Mouse (Mus musculus): ENCODE results near the gene Eri3. TPM values are rescaled to one million over a fixed set of nuclear protein-coding genes. Genes with fewer than 3 reads are reported as not detected.

The Eri3 gene
- total RNA-seq, 1 experiment, result 36.0 TPM

DNA sequence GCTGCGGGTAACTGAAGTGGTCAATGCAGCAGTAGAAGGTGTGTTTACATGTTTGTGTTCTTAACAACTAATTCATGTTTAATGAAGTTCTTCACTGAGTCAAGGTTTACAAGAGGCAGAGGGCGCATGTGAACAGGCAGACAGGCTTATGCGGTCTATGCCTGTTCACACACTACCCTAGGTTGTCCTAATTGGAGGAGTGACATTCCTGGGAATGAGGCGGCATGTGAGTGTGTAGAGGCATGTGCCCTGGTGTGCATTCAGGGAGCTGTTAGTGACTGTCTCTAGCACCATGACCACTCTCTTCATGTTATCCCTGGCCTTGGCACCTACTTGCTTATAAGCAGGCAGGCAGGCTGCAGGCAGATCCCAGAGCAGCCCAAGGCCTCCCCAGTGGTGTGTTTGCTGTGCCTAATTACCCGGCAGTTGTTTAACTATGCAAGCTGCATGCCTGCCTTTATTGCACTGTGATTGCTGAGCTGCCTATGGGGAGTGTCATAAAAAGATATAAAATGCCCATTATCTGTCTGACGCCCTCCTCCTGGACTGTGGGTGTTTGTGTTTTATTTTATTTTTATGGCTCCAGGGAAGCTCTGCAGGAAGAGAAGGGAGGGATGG lies 80.0 kb downstream of the Eri3 start:
- H3K4me1 ChIP-seq (ENCODE audit: control insufficient read depth in 2 of 2, insufficient read depth in 2 of 2, low read length in 2 of 2, poor library complexity in 1 of 2), result no peaks in the 10 kb centered on the region
- no peak for DNase-seq (ENCODE audit: low read depth, low spot score)
- no peak overlapping the region for H3K27ac ChIP-seq (ENCODE audit: insufficient read depth, low read depth, low read length, poor library complexity, severe bottlenecking)
- no peak overlapping the region for H3K9ac ChIP-seq (ENCODE audit: insufficient read depth, low read depth, low read length, poor library complexity, severe bottlenecking)
- no peak for TF ChIP-seq MAFK (IDR thresholded peaks at IDR 0.05; ENCODE audit: insufficient read depth, low read depth, low read length)
- no peak for TF ChIP-seq CHD2 (IDR thresholded peaks at IDR 0.05; ENCODE audit: low read depth, low read length)
- TF ChIP-seq HCFC1 (IDR thresholded peaks at IDR 0.05; ENCODE audit: borderline replicate concordance, insufficient read depth, low read length), result no peak
- TF ChIP-seq ZC3H11A (IDR thresholded peaks at IDR 0.05; ENCODE audit: borderline replicate concordance, low read depth, low read length), result no peak
- TF ChIP-seq ZNF384 (IDR thresholded peaks at IDR 0.05; ENCODE audit: low read depth, low read length), result no peak
- no peaks in the 10 kb centered on the region for H3K9me3 ChIP-seq (ENCODE audit: control insufficient read depth, insufficient read depth, low read depth, low read length)
- in situ Hi-C loops (cut with MboI; ENCODE audit: low sequenced_read_pairs in 2 of 2, unreplicated experiment in 2 of 2), result no loop called here
- H3K36me3 ChIP-seq (ENCODE audit: control insufficient read depth, insufficient read depth, low read length, poor library complexity, severe bottlenecking), result peaks cover 2% of the 10 kb centered on the region; the same call in 1 of the 2 replicates
- no peak overlapping the region for H3K4me3 ChIP-seq (ENCODE audit: insufficient read depth in 1 of 2, low read depth in 1 of 2, low read length in 2 of 2, poor library complexity in 1 of 2, severe bottlenecking in 1 of 2)

DNA sequence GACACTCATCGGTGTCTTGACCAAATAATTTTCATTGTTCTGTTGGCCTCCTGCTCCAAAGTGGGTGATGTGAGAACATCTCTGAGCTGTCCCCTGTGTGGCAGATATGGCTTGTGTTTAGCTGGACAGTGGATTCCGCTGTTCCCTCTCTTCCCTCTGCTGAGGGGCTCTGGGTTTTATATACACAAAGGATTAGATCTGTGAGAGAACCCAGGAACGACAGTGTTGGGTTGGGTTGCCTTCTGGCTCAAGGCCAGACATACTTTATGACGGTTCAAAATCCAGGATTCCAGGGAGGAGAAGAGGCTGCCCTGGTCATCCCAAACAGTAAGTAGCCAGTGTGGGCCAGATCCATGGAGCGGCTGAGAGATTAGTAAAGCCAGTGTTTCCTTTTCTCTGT lies 83.4 kb downstream of the Eri3 start:
- H3K4me1 ChIP-seq (ENCODE audit: control insufficient read depth in 2 of 2, insufficient read depth in 2 of 2, low read length in 2 of 2, poor library complexity in 1 of 2), result no peaks in the 10 kb centered on the region

DNA sequence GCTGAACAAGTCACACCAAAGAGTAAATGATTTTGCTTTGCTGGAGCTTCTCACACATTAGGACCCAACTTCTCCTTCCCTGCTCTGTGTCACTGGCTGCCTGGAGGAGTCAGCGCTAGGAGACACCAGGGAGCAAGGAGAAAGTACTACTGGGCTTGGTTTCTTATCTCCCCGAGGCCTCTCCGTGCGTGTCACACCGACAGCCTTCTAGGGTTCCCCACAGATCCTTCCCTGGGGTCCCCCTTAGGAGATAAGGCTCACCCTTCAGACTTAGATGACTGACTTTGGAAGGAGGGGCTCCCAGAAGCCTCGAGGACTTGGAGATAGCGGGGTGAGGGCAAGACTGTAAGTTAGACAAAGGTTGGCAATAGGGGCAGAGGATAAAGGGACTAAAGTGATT lies 84.5 kb downstream of the Eri3 start:
- Histone ChIP-seq H3K4me1 (ENCODE audit: control insufficient read depth in 2 of 2, insufficient read depth in 2 of 2, low read length in 2 of 2, poor library complexity in 1 of 2) (no peaks in the 10 kb centered on the region), H3K4me3 (ENCODE audit: insufficient read depth in 1 of 2, low read depth in 1 of 2, low read length in 2 of 2, poor library complexity in 1 of 2, severe bottlenecking in 1 of 2) (no peak overlapping the region), H3K27ac (ENCODE audit: insufficient read depth, low read depth, low read length, poor library complexity, severe bottlenecking) (no peak overlapping the region), H3K9me3 (ENCODE audit: control insufficient read depth, insufficient read depth, low read depth, low read length) (no peaks in the 10 kb centered on the region), H3K36me3 (ENCODE audit: control insufficient read depth, insufficient read depth, low read length, poor library complexity, severe bottlenecking) (no peaks in the 10 kb centered on the region), H3K9ac (ENCODE audit: insufficient read depth, low read depth, low read length, poor library complexity, severe bottlenecking) (no peak overlapping the region)
- in situ Hi-C loops (cut with MboI; ENCODE audit: low sequenced_read_pairs in 2 of 2, unreplicated experiment in 2 of 2), result no loop called here
- no peak for DNase-seq (ENCODE audit: low read depth, low spot score)
- no peak for TF ChIP-seq HCFC1 (IDR thresholded peaks at IDR 0.05; ENCODE audit: borderline replicate concordance, insufficient read depth, low read length)
- TF ChIP-seq ZNF384 (IDR thresholded peaks at IDR 0.05; ENCODE audit: low read depth, low read length), result no peak
- TF ChIP-seq CHD2 (IDR thresholded peaks at IDR 0.05; ENCODE audit: low read depth, low read length), result no peak
- TF ChIP-seq ZC3H11A (IDR thresholded peaks at IDR 0.05; ENCODE audit: borderline replicate concordance, low read depth, low read length), result no peak
- TF ChIP-seq MAFK (IDR thresholded peaks at IDR 0.05; ENCODE audit: insufficient read depth, low read depth, low read length), result no peak

More for the DNA sequence above, 83.4 kb downstream of the Eri3 start:
- DNase-seq (ENCODE audit: low read depth, low spot score), result no peak
- H3K36me3 ChIP-seq (ENCODE audit: control insufficient read depth, insufficient read depth, low read length, poor library complexity, severe bottlenecking), result no peaks in the 10 kb centered on the region
- no peak for TF ChIP-seq CHD2 (IDR thresholded peaks at IDR 0.05; ENCODE audit: low read depth, low read length)
- TF ChIP-seq ZNF384 (IDR thresholded peaks at IDR 0.05; ENCODE audit: low read depth, low read length), result no peak
- TF ChIP-seq MAFK (IDR thresholded peaks at IDR 0.05; ENCODE audit: insufficient read depth, low read depth, low read length), result no peak
- TF ChIP-seq ZC3H11A (IDR thresholded peaks at IDR 0.05; ENCODE audit: borderline replicate concordance, low read depth, low read length), result no peak
- no peaks in the 10 kb centered on the region for H3K9me3 ChIP-seq (ENCODE audit: control insufficient read depth, insufficient read depth, low read depth, low read length)
- no peak overlapping the region for H3K4me3 ChIP-seq (ENCODE audit: insufficient read depth in 1 of 2, low read depth in 1 of 2, low read length in 2 of 2, poor library complexity in 1 of 2, severe bottlenecking in 1 of 2)
- H3K9ac ChIP-seq (ENCODE audit: insufficient read depth, low read depth, low read length, poor library complexity, severe bottlenecking), result no peak overlapping the region
- H3K27ac ChIP-seq (ENCODE audit: insufficient read depth, low read depth, low read length, poor library complexity, severe bottlenecking), result no peak overlapping the region
- in situ Hi-C loops (cut with MboI; ENCODE audit: low sequenced_read_pairs in 2 of 2, unreplicated experiment in 2 of 2), result no loop called here

GRCm38 (mm10) chr4:117636152-117636551 lies 86.0 kb downstream of the Eri3 start:
- TF ChIP-seq HCFC1 (IDR thresholded peaks at IDR 0.05; ENCODE audit: borderline replicate concordance, insufficient read depth, low read length) (no peak), CHD2 (IDR thresholded peaks at IDR 0.05; ENCODE audit: low read depth, low read length) (no peak), MAFK (IDR thresholded peaks at IDR 0.05; ENCODE audit: insufficient read depth, low read depth, low read length) (no peak), ZC3H11A (IDR thresholded peaks at IDR 0.05; ENCODE audit: borderline replicate concordance, low read depth, low read length) (no peak), ZNF384 (IDR thresholded peaks at IDR 0.05; ENCODE audit: low read depth, low read length) (no peak)

More at GRCm38 (mm10) chr4:117636152-117636551, 86.0 kb downstream of the Eri3 start:
- H3K4me1 ChIP-seq (ENCODE audit: control insufficient read depth in 2 of 2, insufficient read depth in 2 of 2, low read length in 2 of 2, poor library complexity in 1 of 2), result no peaks in the 10 kb centered on the region
- no peak overlapping the region for H3K27ac ChIP-seq (ENCODE audit: insufficient read depth, low read depth, low read length, poor library complexity, severe bottlenecking)
- no peak overlapping the region for H3K9ac ChIP-seq (ENCODE audit: insufficient read depth, low read depth, low read length, poor library complexity, severe bottlenecking)
- in situ Hi-C loops (cut with MboI; ENCODE audit: low sequenced_read_pairs in 2 of 2, unreplicated experiment in 2 of 2), result no loop called here
- no peak for DNase-seq (ENCODE audit: low read depth, low spot score)
- no peak overlapping the region for H3K4me3 ChIP-seq (ENCODE audit: insufficient read depth in 1 of 2, low read depth in 1 of 2, low read length in 2 of 2, poor library complexity in 1 of 2, severe bottlenecking in 1 of 2)
- H3K36me3 ChIP-seq (ENCODE audit: control insufficient read depth, insufficient read depth, low read length, poor library complexity, severe bottlenecking), result no peaks in the 10 kb centered on the region
- no peaks in the 10 kb centered on the region for H3K9me3 ChIP-seq (ENCODE audit: control insufficient read depth, insufficient read depth, low read depth, low read length)

All from ES-E14 (cell line).